Mouse (Mus musculus): ENCODE data around the gene Gm9970. TPM values are rescaled to one million over a fixed set of nuclear protein-coding genes. Genes with fewer than 3 reads are reported as not detected.

The Gm9970 gene
- polyA plus RNA-seq (2021; fragmentation: Nextera tagmentation), result not detected in 2 replicates
- long read RNA-seq, experiment 1, result 0 reads
- long read RNA-seq, experiment 2, result 0 reads

GRCm38 (mm10) chr5:31240637-31241521 lies at the start of gene Gm9970, which contains the start of gene Nrbp1:
Gm9970 (minus strand) TSS chr5:31241232.
Nrbp1 (plus strand) TSS chr5:31240864.

DNA sequence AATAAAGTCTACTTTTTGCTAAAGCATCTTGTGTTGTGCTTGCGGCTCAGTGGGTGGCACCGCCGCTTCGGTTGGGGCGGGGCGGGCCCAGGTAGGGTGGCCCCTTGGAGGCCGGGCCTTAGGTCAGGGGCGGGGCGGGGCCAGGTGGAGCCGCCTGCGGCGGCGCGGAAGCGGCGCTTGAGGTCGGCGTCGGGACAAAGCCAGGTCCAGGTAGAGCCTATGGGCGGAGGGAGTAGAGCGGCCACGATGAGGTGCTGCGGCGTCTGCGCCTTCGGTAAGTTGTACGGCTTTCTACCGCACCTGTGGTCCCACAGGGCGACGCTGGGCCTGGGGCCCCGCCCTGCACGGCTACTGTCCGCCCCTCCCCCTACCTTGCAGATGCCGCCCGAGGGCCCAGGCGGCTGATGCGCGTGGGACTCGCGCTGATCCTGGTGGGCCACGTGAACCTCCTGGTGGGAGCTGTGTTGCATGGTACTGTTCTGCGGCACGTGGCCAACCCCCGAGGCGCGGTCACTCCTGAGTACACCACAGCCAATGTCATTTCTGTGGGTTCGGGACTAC lies 10.6 kb upstream of the Gm9970 start, which contains the start of gene Krtcap3:
Gene Krtcap3, plus strand, starts transcription at position 151 of the 561 bp plus-strand sequence.

GRCm38 (mm10) chr5:31220448-31221303 lies 20.4 kb downstream of the Gm9970 start, which contains the start of gene Ppm1g:
Ppm1g (minus strand) TSS chr5:31220687.

GRCm38 (mm10) chr5:31201742-31202590 lies 39.1 kb downstream of the Gm9970 start, which contains the start of gene Zfp513:
Zfp513 (minus strand) TSS chr5:31202303.

GRCm38 (mm10) chr5:31192939-31193630 lies 47.9 kb downstream of the Gm9970 start, which contains the start of the genes Snx17 and Eif2b4:
Snx17 (plus strand) TSS chr5:31193227.
Eif2b4 (minus strand) TSS chr5:31193430.

Other genes with a start within 250 kb of the Gm9970 start
- 160 and 215 TPM in 2 replicates for gene Atraid, start 192.9 kb downstream of the Gm9970 start, polyA plus RNA-seq (2021; fragmentation: Nextera tagmentation)
- gene Slc5a6, start 192.3 kb downstream of the Gm9970 start, polyA plus RNA-seq (2021; fragmentation: Nextera tagmentation), result 10.2 and 12.3 TPM in 2 replicates
- 1.8 and 2.1 TPM in 2 replicates for gene Cad, start 186.5 kb downstream of the Gm9970 start, polyA plus RNA-seq (2021; fragmentation: Nextera tagmentation)
- gene Dnajc5g, start 134.9 kb downstream of the Gm9970 start, polyA plus RNA-seq (2021; fragmentation: Nextera tagmentation), result not detected in 2 replicates
- gene Slc30a3, start 133.0 kb downstream of the Gm9970 start, polyA plus RNA-seq (2021; fragmentation: Nextera tagmentation), result 124 and 157 TPM in 2 replicates
- 1.3 and 3.7 TPM in 2 replicates for gene Trim54, start 124.5 kb downstream of the Gm9970 start, polyA plus RNA-seq (2021; fragmentation: Nextera tagmentation)
- 1.5 and 3.0 TPM in 2 replicates for gene Ucn, start 102.4 kb downstream of the Gm9970 start, polyA plus RNA-seq (2021; fragmentation: Nextera tagmentation)
- gene Mpv17, start 87.0 kb downstream of the Gm9970 start, polyA plus RNA-seq (2021; fragmentation: Nextera tagmentation), result 108 and 150 TPM in 2 replicates
- gene Gm29609, start 61.3 kb downstream of the Gm9970 start, polyA plus RNA-seq (2021; fragmentation: Nextera tagmentation), result 1.6 and 3.7 TPM in 2 replicates
- gene Gtf3c2, start 61.1 kb downstream of the Gm9970 start, polyA plus RNA-seq (2021; fragmentation: Nextera tagmentation), result 10.6 and 14.0 TPM in 2 replicates
- gene Snx17, start 48.0 kb downstream of the Gm9970 start, polyA plus RNA-seq (2021; fragmentation: Nextera tagmentation), result 86.9 and 116 TPM in 2 replicates
- 33.7 and 35.8 TPM in 2 replicates for gene Eif2b4, start 47.8 kb downstream of the Gm9970 start, polyA plus RNA-seq (2021; fragmentation: Nextera tagmentation)
- gene Zfp513, start 38.9 kb downstream of the Gm9970 start, polyA plus RNA-seq (2021; fragmentation: Nextera tagmentation), result 1.3 and 11.3 TPM in 2 replicates
- gene Ppm1g, start 20.5 kb downstream of the Gm9970 start, polyA plus RNA-seq (2021; fragmentation: Nextera tagmentation), result 74.2 and 79.4 TPM in 2 replicates
- 78.2 and 83.0 TPM in 2 replicates for gene Nrbp1, start 368 bp downstream of the Gm9970 start, polyA plus RNA-seq (2021; fragmentation: Nextera tagmentation)
- 0.58 and 0.74 TPM in 2 replicates for gene Krtcap3, start 10.5 kb upstream of the Gm9970 start, polyA plus RNA-seq (2021; fragmentation: Nextera tagmentation)
- 12.5 and 12.6 TPM in 2 replicates for gene Ift172, start 49.9 kb upstream of the Gm9970 start, polyA plus RNA-seq (2021; fragmentation: Nextera tagmentation)
- gene Fndc4, start 54.8 kb upstream of the Gm9970 start, polyA plus RNA-seq (2021; fragmentation: Nextera tagmentation), result 60.3 and 108 TPM in 2 replicates
- gene Gckr, start 56.2 kb upstream of the Gm9970 start, polyA plus RNA-seq (2021; fragmentation: Nextera tagmentation), result not detected in 2 replicates
- gene Zfp512, start 211.2 kb upstream of the Gm9970 start, polyA plus RNA-seq (2021; fragmentation: Nextera tagmentation), result 20.0 and 27.1 TPM in 2 replicates
- not detected in 2 replicates for gene 4930548H24Rik, start 244.5 kb upstream of the Gm9970 start, polyA plus RNA-seq (2021; fragmentation: Nextera tagmentation)